Mouse (Mus musculus): Measurements from ENCODE around the gene Sqstm1. TPM values are rescaled to one million over a fixed set of nuclear protein-coding genes. Genes with fewer than 3 reads are reported as not detected.

The Sqstm1 gene
- 100 to 1,000 TPM; 239 to 247 TPM for total RNA-seq (2021)

GRCm38 (mm10) chr11:50210505-50211151 lies at the start of gene Sqstm1, which contains the start of gene Mgat4b:
Gene Sqstm1, minus strand, starts transcription at chr11:50210827.
Gene Mgat4b, plus strand, starts transcription at chr11:50210890.
- peak; percentile 89 for DNase-seq
- intact Hi-C loops (cut with DNase I): no loop called here

DNA sequence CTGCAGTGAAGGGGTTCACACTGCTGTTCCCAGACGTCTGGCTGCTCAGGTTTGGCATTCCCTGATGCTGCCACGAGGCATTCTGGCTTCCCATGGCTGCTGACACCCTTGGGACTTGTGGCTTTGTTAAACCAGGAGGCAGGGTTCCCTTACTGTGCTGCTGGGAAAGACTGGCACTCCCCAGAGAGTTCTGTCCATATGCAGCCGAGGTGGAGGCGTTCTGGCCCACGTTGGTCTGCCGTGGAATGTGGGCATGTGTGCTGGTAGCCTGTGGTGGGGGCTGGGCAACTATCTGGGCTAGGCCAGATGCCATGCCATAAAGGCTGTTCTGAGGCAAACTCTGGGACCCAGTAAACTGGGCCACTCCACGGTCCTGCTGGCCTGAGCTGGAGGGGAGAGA lies 47.7 kb upstream of the Sqstm1 start:
- intact Hi-C loops (cut with DNase I): no loop called here
- no peak for DNase-seq

DNA sequence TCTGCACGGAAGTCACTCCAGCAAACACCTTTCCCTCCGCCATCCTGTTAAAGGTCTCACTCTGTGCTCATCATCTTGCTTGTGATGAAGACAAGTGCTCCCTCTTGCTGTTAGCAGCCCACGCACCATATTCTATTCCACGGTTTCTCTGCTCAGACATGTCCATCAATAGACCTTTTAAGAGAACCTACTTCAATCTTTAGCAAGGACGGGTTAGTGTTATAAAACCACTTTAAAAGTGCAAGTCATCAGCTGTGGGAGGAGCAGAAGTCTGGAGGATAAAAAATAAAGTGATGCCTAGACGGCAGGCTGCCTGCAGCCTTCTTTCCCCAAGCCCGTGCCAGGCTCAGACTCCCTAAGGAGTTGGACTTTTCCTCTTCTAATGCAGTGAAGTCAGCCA lies 46.0 kb upstream of the Sqstm1 start:
- no peak for DNase-seq
- intact Hi-C loops (cut with DNase I): no loop called here

- intact Hi-C loops (cut with DNase I): no loop called here
- no peak for DNase-seq
Measured at GRCm38 (mm10) chr11:50254010-50254580, 43.5 kb upstream of the Sqstm1 start.

DNA sequence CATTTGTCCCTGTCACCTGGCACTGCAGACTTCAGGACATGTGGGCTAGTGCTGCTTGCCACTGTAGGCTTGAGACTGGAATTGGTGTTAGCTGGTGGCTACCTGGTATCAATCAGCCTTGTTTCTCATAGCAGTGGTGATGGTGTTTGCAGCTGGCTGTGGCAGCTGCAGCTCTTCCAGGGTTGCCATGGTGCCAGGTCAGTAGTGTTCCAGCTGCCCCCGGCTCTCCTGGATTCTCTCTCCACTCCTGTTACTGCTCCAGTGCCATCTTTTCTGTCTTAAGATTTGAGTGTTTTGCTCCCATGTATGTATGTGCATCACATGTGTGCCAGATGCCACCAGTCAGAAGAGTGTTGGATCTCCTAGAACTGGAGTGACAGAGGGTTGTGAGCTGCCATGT lies 42.8 kb upstream of the Sqstm1 start:
- no peak for DNase-seq
- intact Hi-C loops (cut with DNase I): no loop called here

DNA sequence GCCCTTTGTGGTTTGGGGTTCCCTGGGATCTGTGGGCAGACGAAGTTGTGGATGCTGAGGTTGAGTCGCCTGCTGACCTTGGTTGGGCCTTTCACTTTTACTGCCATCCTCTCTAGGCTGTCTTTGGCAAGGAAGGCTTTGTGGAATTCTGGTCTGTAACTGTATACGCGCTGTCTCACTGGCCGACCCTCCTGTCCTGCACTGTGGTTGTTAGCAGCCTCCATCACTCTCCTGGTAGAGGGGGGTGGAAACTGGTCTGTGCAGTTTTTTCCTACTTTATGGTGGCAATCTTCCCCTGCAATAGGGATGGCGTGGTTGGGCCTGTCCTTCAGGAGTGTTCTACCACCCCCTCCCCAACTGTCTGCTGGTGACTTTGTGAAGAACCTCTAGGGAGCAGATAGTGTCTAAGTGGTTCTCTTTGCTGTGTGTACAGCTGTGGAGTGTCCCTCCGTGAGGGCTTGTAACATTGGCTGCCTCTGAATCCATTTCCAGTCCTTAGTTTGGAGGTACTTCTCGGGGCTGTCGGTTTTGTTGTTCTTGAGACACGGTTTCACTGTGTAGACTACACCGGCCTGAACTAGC lies 42.1 kb upstream of the Sqstm1 start:
- intact Hi-C loops (cut with DNase I): no loop called here
- DNase-seq: no peak

DNA sequence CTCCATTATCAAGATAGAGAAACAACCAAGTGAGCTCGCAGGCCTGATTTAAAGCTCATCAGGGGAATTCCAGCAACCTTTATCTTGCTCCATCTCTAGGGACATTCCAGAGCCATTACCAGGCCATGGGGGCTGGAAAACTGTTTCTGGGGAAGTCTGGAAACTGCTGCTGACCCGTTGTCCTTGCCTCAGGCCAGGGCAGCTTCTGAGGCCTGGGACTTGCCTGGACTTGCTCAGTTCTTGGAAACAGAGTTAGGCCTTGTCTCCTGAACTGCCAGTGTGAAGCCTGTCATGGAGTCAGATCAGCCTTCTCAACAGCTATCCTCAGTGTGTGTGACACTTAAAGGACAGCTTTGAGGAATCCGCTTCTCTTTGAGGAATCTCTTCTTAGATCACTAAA lies 41.5 kb upstream of the Sqstm1 start:
- DNase-seq: no peak
- intact Hi-C loops (cut with DNase I): no loop called here

- intact Hi-C loops (cut with DNase I): no loop called here
- no peak for DNase-seq
Measured at GRCm38 (mm10) chr11:50248473-50249171, 38.0 kb upstream of the Sqstm1 start.

GRCm38 (mm10) chr11:50245269-50245668 lies 34.6 kb upstream of the Sqstm1 start:
- intact Hi-C loops (cut with DNase I): no loop called here
- DNase-seq: no peak

- DNase-seq: no peak
- intact Hi-C loops (cut with DNase I): no loop called here
Measured at GRCm38 (mm10) chr11:50243926-50244325, 33.3 kb upstream of the Sqstm1 start.

- intact Hi-C loops (cut with DNase I): no loop called here
- no peak for DNase-seq
Measured at GRCm38 (mm10) chr11:50240235-50240911, 29.7 kb upstream of the Sqstm1 start.

DNA sequence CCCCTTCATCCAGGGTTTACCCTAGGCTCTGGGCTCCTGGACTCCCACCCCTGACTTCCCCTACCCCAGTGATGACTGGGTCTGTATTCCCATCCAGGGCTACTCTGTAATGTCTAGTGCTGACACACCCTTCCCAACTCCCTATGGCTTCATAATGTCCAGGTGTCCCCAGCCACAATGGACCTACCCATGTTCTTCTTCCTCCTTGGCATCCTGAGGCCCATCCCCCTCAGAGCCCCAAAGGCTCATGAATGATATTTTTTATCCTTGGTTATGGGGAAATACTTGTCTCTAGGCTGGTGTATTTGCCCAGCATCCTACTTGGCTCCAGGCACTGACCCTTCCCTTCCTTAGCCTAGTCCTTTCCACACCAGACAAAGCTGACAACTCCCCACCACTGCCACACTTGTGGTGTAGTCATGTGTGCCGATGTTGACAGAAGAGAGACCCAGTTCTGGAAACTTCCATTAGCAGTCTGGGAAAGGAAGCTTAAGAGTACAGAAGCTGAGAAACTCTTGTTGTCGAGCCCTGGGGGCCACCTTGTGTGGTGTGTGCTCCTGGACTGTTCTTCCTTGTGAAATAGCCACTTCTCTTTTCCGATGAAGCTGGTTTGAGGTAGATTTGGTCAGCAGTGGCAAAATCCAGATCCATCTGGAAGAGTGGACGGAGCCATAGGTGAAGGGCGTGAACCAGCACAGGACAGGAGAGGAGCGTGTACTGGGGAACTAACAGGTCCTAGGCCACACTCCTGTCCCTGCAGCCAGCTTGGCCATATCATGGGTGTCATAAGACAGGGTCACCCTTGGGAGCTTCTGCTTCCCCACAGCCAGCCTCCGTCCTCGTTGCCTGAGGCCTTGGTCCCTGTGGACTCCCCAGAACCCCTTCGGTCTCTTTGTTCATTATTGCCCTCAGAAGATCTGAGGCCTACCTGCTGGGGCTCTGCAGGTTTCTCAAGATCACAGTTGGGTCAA lies 28.5 kb upstream of the Sqstm1 start:
- no peak for DNase-seq
- intact Hi-C loops (cut with DNase I): loop anchor here (5.0 to 10.0 kb wide), 2 partner anchors 53 to 254 kb away; partner anchors contain the start of gene Maml1

- intact Hi-C loops (cut with DNase I): loop anchor here (5.0 to 10.0 kb wide), 2 partner anchors 54 to 254 kb away; partner anchors contain the start of gene Maml1
- DNase-seq: no peak
Measured at GRCm38 (mm10) chr11:50238324-50238723, 27.7 kb upstream of the Sqstm1 start, which contains the start of gene Ltc4s. Gene Ltc4s, minus strand, starts transcription at chr11:50238616.

DNA sequence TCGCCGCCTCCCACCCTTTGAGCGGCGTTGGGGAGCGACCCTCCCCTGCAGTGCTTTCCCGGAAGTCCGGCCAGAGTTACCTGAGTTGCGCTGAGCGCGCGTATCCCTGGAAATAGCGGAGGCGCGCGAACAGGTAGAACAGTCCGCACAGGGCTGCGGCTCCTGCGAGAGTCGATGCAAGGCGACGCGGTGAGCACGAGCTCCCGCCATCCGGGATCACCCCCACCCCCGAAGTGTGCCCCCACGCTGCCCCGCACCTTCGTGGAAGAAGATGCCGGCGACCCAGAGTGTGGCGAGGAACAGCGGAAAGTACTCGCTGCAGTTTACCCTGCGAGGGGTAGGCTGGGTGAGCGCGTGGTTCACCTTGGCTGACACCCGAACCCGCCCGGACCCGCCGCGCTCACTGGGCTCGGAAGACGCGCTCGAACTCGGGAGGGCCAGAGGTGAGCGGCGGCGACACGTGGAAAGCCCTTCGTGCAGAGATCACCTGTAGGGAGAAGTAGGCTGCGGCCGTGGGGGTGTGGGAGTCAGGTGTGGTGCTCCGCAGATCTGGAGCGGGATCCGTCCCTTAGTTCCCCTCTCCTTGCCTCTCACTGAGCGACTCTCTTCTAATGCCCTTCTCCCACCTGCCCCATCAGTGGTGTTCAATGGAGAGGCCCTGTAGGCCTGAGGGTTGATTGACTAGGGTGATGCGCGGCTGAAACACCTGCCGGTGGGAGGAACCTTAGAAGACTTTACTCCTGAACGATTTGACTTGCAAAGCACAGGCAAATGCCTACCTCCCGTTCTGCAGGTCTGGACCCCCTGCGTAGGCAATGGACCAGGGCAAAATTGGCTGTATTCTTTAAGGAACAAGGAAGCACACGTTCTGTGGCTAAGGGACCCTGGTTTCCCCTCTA lies 26.6 kb upstream of the Sqstm1 start:
- no peak for DNase-seq
- intact Hi-C loops (cut with DNase I): loop anchor here (5.0 to 10.0 kb wide), 2 partner anchors 55 to 252 kb away; partner anchors contain the start of gene Maml1

DNA sequence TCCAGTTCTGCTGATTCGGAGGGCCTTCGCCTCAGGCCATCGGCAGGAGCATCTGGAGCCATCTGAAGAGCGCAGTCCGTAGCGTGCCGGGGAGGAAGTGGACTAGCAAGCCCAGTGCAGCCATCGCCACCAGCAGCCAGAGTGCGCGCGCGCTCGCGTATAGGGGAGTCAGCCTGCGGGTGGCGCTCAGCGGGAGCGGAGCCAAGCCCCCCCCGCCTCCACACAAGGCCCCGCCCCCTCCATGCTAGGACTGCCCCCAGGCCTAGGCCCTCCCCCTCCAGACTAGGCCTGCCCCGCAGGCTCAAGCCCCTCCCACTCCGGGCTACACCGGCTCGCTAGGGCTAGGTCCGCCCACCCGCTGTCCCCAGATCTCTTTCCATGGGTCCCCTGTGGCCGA lies 25.9 kb upstream of the Sqstm1 start:
- intact Hi-C loops (cut with DNase I): loop anchor here (5.0 to 10.0 kb wide), 2 partner anchors 56 to 252 kb away; partner anchors contain the start of gene Maml1
- peak; percentile 85 to 89 for DNase-seq

DNA sequence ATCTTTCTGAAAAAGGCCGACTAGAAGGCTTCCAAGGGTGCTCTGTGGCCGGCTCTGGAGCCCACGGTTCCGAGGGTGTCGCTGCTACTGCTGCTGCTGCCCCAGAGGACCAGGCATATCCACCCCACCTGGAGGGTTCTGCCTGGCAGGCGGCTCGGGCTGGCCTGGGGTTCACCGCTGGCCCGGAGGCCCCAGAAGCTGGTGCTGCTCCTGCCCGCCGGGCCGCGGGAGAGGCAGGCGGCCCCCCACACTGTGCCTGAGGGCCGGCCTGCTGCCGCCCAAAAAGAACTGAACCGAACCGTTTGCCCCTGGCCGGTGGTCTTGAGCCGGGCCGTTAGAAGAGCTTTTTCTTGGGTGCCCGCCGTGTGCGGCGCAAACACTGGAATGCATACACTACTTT lies 24.0 kb upstream of the Sqstm1 start:
- DNase-seq: no peak
- intact Hi-C loops (cut with DNase I): loop anchor here (5.0 to 10.0 kb wide), 2 partner anchors 58 to 250 kb away; partner anchors contain the start of gene Maml1

- no peak for DNase-seq
- intact Hi-C loops (cut with DNase I): loop anchor here (2.0 to 10.0 kb wide), 2 partner anchors 73 to 249 kb away; no protein-coding TSS in a partner anchor
Measured at GRCm38 (mm10) chr11:50233993-50234392, 23.4 kb upstream of the Sqstm1 start.

DNA sequence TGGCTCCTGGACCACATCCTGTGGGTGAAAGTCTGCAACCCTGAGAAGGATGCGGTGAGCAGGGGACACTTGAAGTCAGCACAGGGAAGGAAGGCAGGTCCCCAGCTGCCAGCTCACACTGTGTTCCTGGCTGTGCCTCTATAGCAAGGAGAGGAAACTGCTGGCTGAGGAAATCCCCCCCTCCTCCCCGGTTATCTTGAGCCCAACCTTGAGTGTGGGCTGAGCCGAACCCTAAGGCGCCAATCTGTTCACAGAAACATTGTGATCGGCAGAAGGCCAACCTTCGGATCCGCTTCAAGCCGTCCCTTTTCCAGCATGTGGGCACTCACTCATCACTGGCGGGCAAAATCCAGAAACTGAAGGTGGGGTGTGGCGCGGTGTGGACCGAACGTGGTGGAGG lies 22.4 kb upstream of the Sqstm1 start:
- intact Hi-C loops (cut with DNase I): loop anchor here (2.0 to 10.0 kb wide), 2 partner anchors 72 to 248 kb away; no protein-coding TSS in a partner anchor
- DNase-seq: no peak
